Mouse (Mus musculus): Measurements from ENCODE around the gene Rcor1.
"Not testable (repeated sequence)": the region's sequence is repeated elsewhere in the genome, so short reads cannot be mapped to it uniquely, and the experiment has no call there.

Gene Rcor1

DNA sequence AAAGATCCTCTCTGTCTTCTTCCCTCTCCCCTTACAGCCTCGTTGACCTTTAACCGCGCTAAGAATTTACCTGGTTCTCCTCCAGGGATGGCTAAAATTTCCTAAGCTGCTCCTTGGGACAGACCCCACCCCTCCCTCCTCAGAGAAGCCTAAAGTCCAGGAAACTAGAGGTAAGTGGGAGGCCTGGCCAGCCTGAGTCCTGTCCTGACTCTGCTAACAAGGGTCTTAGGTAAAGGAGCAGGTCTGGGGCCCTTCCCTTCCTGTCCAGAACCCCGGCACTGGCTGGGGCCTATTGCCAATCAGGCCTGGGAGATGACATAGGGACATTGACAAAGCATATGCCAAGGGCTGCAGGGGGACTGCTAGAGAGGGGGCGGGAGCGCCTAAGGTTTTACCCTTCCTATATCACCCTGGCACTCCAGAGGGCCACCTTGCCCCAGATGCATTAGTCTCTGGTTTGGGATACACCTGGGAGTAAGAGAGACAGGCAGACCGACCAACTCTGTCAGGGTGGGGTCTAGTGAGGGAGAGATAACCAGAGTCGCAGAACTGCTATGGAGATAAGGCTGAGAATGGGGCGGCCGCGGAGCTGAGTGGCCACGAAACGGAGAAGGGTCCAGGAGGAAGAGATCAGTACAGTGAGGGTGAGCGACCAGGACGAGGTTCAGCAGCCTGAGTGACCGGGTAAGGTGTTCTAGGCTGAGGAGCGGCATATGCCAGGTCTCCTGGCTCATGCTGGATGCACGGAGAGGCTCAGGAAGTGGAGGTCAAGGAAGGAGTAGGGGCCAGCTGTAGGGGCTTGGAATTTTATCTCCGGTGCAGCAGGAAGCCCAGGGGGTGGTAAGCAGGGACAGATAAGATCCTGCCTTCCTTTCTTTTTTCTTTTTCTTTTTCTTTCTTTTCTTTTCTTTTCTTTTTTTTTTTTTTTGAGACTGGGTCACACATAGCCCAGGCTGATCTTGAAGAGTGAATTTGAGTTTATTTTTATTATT lies 10.7 kb upstream of the Rcor1 start:
- DNase-seq = peak; percentile 85

DNA sequence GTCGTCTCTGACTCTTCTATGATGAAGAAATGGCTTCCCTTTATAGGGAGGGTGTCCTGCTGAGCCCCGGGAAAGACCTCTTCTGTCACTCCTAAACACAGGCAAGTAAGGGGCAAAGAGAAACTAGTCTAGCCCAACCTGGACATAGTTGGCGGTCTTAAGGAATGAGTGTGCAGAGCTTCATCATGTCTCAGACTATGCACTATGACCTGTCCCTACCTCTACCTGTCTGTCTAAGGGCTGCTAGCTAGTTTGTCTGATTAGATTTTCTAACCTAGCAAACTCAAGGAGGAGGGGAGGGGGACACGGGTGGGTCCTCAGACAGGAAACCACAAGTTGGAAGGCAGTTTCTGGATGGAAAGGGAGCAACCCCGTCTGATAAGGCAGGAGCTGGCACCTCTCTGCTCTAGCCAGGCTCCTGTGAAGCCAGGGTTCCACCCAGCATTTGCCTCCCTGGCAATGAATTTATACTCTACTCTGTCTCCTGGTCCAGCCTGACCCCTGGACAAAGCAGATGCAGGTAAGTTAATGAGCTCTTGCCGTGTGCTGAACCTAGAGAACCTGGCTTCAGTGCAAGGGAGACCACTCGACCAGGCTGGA lies 9.8 kb upstream of the Rcor1 start:
- peak; percentile 49 for DNase-seq

DNA sequence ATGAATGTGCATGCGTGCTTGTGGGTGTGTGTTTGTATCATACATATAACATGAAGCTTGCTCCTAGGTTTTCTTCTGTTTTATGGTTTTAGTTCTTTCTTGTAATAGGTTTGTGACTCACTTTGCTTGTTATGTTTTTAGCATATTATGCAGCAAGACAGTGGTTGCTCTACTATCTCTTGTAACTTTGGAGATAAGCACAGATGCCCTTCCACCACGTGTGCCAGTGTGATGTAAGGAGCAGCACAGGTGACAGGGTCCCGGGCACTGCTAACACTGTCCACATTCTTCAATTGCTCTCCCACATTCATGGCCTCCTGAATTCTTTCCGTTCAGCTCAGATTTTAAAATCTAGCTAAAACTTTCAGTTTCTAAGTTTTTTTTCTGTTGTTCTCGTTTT lies 6.3 kb upstream of the Rcor1 start:
- DNase-seq = no peak

DNA sequence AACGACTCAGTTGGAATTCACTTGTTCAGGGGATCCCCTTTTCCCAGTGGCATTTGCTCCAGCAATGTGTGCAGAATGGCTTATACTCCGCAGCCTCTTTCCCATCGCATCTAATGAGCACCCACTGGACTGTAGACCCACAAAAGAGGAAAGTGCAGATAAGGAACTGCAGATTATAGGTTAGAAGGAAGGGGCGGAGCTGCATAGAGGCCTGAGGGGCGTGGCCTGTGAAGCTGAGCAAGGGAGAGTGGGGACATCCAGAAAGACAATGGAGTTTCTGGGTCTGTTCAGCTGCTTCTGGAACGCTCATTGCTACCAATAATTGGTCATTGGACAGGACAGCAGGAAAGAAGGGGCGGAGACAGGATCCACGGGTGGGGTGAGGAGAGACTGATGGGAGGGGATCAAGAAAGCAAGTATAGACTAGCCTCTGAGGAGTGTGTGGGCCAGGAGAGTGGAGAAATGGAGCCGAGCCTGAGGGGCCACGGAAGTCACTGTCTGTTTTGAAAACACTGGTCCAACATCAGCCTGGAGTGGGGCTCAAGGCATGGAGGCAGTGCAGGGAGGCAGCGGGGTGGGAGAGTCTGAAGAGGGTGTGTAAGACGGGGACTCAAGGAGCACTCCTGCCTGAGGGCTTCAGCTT lies 3.8 kb upstream of the Rcor1 start:
- peak; percentile 88 for DNase-seq

DNA sequence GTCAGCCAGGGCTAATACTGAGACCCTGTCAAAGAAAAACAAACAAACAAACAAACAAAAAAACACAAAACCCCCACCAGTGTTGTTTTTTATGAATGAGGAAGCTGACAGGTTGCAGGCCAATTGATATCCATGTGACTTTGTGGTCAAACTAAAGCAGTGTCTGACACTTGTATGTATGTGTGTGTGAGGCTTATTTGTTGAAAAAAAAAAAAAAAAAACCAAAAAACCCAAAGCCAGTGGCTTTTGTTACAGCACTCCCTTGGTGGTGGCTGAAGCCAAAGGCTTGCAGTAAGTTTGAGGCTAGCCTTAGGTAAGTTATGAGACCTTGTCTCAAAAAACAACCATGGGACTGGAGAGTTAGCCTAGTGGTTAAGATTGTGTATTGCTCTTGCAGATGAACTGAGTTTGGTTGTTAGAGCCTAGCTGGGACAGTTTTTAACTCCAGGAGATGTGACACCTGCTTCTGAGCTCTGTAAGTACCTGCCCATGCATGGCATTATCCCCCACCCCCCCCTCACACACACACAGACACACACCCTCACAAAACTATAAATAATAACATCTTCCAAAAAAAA lies 2.9 kb upstream of the Rcor1 start:
- no peak for DNase-seq

DNA sequence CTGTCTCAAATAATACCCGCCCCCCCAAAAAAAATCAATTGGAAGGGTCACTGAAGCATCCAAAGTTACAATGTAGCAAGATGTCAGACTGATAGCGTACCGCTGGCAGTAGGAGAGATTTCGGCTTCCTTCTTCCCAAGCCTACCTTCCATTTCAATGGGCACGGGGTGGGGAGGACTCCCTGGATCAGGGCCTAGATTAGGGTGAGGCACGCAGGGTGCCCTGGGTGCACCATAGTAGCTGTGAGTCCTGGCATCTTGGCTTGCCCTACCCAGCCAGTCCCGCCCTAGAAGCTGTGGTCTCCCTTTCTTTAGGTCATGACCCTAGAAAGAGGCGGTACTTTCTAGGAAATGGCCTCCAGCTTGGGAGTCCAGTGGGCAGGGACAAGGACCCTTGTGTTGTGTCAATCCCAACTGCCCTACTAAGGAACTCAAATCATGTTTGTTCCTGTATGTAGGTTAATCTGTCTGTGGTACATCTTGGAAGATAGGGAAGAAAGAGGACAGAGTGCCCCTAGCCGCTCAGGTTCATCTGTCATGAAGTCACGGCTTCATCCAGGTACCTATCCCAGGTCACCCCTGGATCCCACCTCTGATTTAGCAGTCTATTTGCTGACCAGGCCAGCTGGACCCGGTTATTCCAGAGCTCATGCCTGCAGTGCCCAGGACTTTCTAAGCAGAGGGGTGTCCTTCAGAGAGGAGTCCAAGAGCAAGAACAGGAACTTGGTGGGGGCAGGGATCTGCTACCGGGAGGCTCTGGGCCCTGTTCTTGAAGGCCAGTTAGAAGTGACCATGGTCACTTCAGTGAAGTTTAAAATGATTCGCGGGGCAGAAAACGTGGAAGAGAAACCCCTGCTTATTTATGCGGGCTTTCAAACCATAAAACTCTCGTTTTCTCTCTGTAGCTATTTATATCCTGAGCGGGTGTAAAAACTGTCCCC lies 1.6 kb upstream of the Rcor1 start:
- DNase-seq = peak; percentile 44

DNA sequence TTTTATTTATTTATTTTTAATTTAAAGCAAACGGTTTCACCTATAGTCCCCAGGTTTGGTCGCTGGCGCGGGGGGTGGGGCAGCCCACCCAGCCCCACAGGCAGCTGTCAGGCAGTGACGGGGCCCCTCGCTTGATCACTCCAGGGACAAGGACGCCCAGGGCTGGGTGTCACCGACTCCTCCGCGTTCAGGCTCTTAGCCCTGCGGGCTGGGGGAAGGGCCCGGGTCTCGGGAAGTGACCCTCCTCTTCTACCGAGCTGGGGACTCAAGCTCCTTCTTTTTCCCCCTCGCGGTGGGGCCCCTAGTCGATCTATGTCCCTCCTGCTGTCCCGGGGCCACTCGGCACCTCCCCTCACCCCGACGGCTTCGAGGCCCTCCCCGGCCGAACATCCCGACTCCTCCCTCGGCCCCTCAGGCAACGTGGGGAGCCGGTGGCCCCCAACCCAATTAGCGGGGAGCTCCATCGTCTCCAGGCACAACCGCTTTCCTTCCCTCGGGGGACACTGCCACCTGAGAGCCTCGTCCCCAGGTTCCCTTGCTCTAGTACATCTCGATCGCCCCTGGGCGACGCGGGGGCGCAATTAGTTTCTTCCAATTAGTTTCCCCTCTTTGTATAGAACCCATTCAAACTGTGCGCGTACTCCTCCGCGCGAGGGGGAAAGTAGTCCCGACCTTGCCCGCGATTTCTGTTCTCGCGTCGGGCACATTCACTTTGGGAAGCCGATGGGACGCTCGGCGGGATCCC lies 748 bp upstream of the Rcor1 start:
- peak; percentile 88 for DNase-seq

DNA sequence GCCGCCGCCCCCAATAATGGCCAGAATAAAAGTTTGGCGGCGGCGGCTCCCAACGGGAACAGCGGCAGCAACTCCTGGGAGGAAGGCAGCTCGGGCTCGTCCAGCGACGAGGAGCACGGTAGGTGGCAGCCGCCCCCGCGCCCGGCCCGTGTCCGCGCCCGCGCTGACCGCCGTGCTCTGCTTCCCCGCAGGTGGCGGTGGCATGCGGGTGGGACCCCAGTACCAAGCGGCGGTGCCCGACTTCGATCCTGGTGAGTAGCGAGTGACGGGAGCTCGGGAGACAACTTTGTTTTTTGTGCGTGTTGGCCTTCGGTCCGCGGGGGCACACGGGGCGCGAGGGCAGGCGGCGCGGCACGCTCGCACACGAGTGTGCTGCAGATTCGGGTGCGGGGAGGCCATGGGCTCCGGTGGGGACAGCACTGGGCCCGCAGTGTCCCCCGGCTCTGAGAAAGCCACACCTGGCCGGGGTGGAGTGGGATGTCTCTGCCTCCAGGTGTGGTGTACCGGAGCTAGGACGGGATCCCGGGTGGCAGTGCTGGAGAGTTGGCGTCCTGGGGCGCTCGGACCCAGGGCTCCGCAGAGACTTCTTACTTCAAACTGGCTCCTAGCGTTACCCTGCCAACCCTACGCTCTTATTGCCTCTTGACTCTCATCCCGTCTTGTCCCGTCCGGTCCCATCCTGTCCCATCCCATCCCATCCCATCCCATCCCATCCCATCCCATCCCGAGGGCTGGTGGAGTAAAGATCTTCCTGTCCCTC lies 800 bp downstream of the Rcor1 start:
- DNase-seq = peak; percentile 52

DNA sequence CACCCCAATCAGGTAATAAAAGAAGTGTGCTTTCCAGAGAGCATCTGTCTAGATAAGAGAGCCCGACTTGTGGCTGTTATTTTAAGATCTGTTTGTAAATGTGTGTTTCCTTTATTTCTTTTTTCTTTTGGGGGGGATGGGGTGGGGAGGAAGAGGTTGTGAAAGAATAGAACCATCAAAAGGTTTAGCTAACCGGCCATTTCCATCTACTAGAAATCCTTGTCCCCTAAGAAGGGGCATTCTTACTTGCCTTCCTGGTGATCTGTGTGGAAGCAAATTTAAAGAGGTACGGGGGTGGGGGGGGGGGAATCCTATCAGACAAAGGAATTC lies 1.3 kb downstream of the Rcor1 start:
- DNase-seq = no peak

DNA sequence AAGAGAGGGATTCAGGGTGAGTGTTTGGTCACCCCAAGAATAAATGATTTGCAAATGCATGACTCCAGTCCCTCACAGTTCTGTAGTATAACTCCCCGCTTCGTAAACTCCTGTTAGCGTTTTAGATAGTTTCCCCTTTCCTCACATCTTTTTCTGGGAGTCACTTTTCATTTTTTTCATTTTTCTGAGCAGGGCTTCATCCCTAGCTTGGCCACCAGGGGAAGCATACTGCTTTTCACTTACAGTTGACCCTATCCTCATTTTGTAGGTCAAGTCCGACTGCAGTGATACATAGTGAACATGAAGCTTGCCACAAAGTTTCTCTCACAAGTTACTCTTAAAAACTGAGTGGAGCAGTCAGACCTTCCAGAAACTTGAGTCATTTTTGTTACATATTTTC lies 2.0 kb downstream of the Rcor1 start:
- no peak for DNase-seq

DNA sequence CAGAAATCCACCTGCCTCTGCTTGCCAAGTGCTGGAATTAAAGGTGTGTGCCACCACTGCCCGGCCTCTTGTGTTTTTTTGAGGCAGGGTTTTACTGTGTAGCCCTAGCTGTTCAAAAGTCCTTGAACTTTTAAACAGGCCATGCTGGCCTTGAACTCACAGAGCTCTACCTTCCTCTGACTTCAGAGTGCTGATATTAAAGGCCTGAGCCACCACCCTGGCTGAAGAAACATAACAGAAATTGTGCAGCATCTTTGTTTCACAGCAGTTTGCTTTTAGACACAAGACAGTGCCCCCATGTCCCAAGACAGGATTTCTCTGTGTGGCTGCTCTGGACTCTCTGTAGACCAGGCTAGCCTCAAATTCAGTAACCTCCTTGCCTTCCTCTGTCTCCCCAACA lies 3.2 kb downstream of the Rcor1 start:
- no peak for DNase-seq

DNA sequence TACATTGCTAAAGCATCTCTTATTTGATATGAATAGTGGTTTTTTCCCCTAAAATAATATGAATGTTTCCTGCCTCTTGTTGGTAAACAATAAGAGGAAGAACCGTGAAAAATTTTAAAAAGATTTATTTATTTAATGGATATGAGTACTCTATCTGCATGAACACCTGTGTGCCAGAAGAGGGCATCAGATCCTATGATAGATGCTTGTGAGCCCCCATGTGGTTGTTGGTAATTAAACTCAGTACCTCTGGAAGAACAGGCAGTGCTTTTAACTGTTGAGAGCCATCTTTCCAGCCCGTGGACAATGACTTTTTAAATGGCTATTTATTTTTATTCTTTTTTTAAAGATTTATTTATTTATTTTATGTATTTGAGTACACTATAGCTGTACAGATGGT lies 5.7 kb downstream of the Rcor1 start:
- no peak for DNase-seq

DNA sequence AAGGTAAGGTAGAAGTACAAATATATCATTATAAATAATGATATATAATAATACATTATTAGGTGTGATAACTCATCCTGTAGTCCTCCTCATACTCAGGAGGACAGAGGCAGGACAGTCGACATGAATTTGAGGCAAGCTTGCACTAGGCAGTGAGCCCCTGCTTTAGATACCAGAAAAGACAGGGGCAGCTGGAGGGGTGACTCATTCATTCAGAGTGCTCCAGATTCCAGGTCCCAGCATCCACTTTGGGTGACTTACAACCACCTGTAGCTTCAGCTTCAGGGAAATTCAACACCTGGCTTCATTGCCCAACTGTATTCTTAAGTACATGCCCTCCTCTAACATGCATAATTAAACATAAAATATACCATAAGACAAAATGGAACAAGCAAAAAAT lies 7.7 kb downstream of the Rcor1 start:
- no peak for DNase-seq

DNA sequence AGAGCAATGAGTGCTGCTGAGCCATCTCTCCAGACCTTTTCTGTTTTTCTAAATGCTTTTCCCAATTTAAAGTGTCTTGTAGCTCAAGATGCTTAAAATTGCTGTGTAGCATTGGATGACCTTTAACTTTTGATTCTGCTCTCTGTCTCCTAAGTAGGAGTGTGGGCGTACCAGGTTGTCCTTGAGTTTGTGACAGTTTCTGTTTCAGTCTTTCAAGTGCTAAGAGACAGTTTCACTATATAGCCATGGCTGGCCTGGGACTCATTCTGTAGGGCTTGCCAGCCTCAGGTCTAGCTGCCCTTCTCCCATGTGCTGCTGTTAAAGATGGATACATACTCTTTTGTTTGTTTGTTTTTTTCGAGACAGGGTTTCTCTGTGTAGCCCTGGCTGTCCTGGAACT lies 9.1 kb downstream of the Rcor1 start:
- DNase-seq = no peak

DNA sequence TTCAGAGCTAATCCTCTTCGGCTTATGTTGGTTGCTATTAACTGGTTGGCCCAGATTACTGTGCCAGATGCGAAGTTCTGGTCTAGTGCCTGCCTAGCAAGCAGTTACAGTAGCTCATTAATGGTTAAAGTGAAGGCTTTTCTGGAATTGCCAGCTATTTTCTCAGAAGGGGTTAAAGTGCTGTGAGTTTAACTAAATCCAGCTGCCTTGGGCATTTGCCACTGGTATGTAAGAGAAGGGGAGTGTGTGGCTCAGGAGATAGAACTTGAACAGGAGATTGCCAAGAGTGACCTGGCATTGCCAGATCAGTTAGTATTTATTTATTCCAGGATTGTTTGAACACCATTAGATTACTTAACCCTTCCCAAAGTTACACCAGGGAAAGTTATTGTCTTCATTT lies 11.1 kb downstream of the Rcor1 start:
- DNase-seq = no peak

DNA sequence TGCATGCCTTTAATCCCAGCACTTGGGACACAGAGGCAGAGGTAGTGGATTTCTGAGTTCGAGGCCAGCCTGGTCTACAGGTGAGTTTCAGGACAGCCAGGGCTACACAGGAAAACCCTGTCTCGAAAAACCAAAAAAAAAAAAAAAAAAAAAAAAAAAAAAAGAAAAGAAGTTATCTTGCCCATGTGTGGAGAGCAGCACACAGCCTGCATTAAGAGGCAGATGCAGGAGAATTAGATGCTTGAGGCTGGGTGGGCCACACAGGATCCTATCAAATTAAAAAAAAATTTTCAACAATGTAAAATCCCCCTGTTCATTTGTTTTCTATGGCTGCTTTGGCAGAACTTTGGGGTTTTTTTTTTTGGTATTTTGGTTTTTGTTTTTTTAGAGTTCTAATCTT lies 24.2 kb downstream of the Rcor1 start:
- DNase-seq = no peak

DNA sequence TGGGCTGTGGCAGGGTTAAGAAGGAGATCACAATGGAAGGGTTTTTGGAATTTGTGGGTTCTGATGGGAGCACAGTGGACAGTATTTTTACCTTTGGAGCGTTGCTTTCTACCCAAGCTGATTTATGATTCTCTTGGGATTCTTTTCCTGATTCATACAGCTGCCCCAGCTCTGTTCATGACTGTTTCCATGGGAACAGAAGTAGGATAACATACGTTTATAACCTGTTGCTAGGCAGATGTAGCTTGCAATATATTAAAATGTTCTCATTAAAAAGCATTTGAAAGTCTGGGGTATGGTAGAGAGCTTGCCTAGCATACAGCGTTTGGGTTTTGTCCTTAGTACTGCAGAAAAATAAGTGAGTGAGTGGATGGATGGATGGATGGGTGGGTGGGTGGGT lies 25.1 kb downstream of the Rcor1 start:
- no peak for DNase-seq

DNA sequence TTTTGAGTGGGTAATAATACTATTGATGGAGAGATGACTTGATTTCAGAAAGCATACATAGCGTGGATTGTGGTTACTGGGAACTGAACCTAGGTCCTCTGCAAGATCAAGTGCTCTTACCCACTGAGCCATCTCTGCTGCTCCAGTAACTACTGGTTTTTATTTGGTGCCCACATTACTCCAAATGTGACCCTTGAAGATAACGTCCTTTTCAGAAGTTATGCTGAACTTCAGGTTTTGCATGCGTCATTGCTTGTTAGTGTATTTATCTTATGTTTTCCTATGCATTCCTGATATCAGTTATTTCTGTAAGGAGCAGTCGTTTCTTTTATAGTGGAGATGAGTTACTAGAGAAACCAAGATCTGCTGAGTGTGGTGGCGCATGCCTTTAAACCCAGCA lies 26.2 kb downstream of the Rcor1 start:
- no peak for DNase-seq

DNA sequence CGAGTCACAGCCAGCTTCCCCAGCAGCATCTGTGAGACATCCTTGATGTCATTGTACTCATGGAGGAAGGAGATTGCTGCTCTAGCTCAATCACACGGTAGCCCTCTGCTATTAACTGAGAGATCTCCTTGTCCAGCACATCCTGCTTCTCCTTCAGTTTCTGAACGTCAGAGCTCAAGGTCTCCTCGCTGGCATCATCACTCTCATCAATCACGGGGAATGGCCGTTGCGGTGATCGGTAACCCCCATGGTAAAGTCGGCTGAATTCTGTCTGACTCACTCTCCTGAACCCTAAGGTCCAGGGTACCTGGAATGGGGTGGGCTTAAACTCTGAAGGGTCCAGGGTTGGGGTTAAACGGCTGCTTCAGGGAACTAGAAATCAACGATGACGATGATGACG lies 28.7 kb downstream of the Rcor1 start:
- DNase-seq = no peak

DNA sequence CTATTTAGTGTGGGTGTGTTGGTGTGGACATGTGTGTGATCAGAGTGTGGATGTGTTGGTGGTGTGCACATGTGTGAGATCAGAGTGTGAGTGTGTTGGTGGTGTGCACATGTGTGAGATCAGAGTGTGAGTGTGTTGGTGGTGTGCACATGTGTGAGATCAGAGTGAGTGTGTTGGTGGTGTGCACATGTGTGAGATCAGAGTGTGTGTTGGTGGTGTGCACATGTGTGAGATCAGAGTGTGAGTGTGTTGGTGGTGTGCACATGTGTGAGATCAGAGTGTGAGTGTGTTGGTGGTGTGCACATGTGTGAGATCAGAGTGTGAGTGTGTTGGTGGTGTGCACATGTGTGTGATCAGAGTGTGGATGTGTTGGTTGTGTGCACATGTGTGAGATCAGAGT lies 30.1 kb downstream of the Rcor1 start:
- not testable (repeated sequence) for DNase-seq

DNA sequence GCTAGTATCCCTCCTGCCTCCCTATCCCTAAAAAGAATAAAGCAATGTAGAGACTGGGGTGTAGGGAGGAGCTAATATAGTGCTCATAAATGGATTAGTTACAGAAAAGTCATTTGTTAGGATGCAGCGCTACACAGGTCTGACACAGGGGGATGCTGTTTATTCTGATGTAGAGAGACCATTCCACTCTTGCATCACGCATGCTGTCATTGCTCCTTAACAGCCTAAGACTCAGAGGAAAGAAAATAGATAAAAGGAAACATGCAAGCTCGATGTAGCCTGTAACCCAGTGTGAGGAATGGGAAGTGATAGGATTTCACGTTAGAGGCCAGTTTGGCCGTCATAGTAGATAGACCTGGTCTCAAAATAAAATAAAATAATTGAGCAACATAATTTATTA lies 31.9 kb downstream of the Rcor1 start:
- no peak for DNase-seq

All from liver (tissue).